Mouse (Mus musculus) liver, embryonic 11.5 days (tissue): ENCODE results near the gene Rgsl1. TPM values are rescaled to one million over a fixed set of nuclear protein-coding genes. Genes with fewer than 3 reads are reported as not detected.

Experiments
- ATAC-seq: fragments of 200-750 bp; cut with Nextera tagmentation; replicated peaks from 2 replicates; pipeline ENCODE4 v1.8.0; 2017; ENCODE audit warnings: moderate number of reproducible peaks, mild to moderate bottlenecking, moderate TSS enrichment, moderate library complexity; ENCODE audit not compliant: low FRiP score
- DNase-seq: peaks from one replicate; pipeline ENCODE4 v3.0.0-alpha.2; 2017; ENCODE audit warnings: low spot score
- H3K27ac ChIP-seq: fragments of 300-500 bp; sonication (generic); 2 replicates; pipeline ENCODE4 v1.5.1; 2014; ENCODE audit warnings: mild to moderate bottlenecking, low read depth, low read length, control low read depth
- H3K27me3 ChIP-seq: fragments of 300-500 bp; sonication (generic); replicated peaks from 2 replicates; pipeline ENCODE4 v1.6.1; 2014; ENCODE audit warnings: low read length, mixed read lengths; ENCODE audit not compliant: control insufficient read depth, insufficient read depth
- H3K36me3 ChIP-seq: fragments of 300-500 bp; sonication (generic); 2 replicates; pipeline ENCODE4 v1.6.1; 2014; ENCODE audit warnings: mild to moderate bottlenecking, low read length, moderate library complexity, mixed read lengths; ENCODE audit not compliant: control insufficient read depth, insufficient read depth
- H3K4me1 ChIP-seq: fragments of 300-500 bp; sonication (generic); replicated peaks from 2 replicates; pipeline ENCODE4 v1.6.1; 2014; ENCODE audit warnings: low read length, mixed read lengths; ENCODE audit not compliant: control insufficient read depth, insufficient read depth
- H3K4me2 ChIP-seq: fragments of 300-500 bp; sonication (generic); 2 replicates; pipeline ENCODE4 v1.6.1; 2014; ENCODE audit warnings: mild to moderate bottlenecking, control low read depth, moderate library complexity
- H3K4me3 ChIP-seq: fragments of 300-500 bp; sonication (generic); 2 replicates; pipeline ENCODE4 v1.5.1; 2014; ENCODE audit warnings: low read depth, low read length, control low read depth
- H3K9ac ChIP-seq: fragments of 300-500 bp; sonication (generic); 2 replicates; pipeline ENCODE4 v1.6.1; 2014; ENCODE audit warnings: low read depth, low read length, control low read depth
- H3K9me3 ChIP-seq: fragments of 300-500 bp; sonication (generic); 2 replicates; pipeline ENCODE4 v1.6.1; 2016; ENCODE audit warnings: low read length, inconsistent platforms, mixed read lengths; ENCODE audit not compliant: control insufficient read depth
- WGBS: fragments of 180-500 bp; shearing (Covaris S2); extraction: QIAGEN DNeasy Blood & Tissue Kit; methylation state at CpG from one replicate; pipeline ENCODE4 v1.1.7; 2014; 5-methylcytosine and 5-hydroxymethylcytosine counted together
- polyA plus RNA-seq: library from polyadenylated mRNA; unstranded; fragments of >200 nt; fragmentation: Nextera tagmentation; extraction: Ambion mirVana; gene quantifications from 2 replicates; pipeline ENCODE4 v1.2.1, GENCODE M21; 2014

The Rgsl1 gene
- polyA plus RNA-seq, 1 experiment from 2014 or later: 0.07 TPM

- peak; percentile 74 for DNase-seq
- 4% methylated on average over 18 of the region's 18 CpGs for WGBS
- Histone ChIP-seq H3K27ac (peak within 1 kb of the TSS; percentile 33), H3K36me3 (no peaks in the 10 kb centered on the region), H3K9me3 (no peaks in the 10 kb centered on the region), H3K27me3 (no peaks in the 10 kb centered on the region), H3K4me1 (peaks cover 11% of the 10 kb centered on the region), H3K4me2 (peak within 1 kb of the TSS; percentile 76), H3K4me3 (peak within 1 kb of the TSS; percentile 48), H3K9ac (peak within 1 kb of the TSS; percentile 75)
- ATAC-seq: peak; percentile 69
Measured at GRCm38 (mm10) chr1:153749211-153749801, 94.6 kb downstream of the Rgsl1 start, which contains the start of gene Rnasel. Gene Rnasel, plus strand, starts transcription at chr1:153749426.

- WGBS: 8% methylated on average over 1 of the region's 1 CpGs
- Histone ChIP-seq H3K9me3 (no peaks in the 10 kb centered on the region), H3K4me2 (peak overlapping the region; percentile 76), H3K4me1 (peaks cover 11% of the 10 kb centered on the region), H3K27me3 (no peaks in the 10 kb centered on the region), H3K36me3 (no peaks in the 10 kb centered on the region), H3K4me3 (peak overlapping the region; percentile 48; the same call in 1 of the 2 replicates), H3K27ac (no peak overlapping the region), H3K9ac (no peak overlapping the region)
- ATAC-seq (0 out of 2 replicates have a peak, but pooled peaks have one; percentile 33), DNase-seq (no peak)
Measured at GRCm38 (mm10) chr1:153748549-153748948, 95.4 kb downstream of the Rgsl1 start.

GRCm38 (mm10) chr1:153747861-153748530 lies 95.9 kb downstream of the Rgsl1 start:
- Histone ChIP-seq H3K9me3 (no peaks in the 10 kb centered on the region), H3K36me3 (no peaks in the 10 kb centered on the region), H3K27ac (no peak overlapping the region), H3K4me3 (no peak overlapping the region), H3K27me3 (no peaks in the 10 kb centered on the region), H3K4me2 (no peak overlapping the region), H3K9ac (no peak overlapping the region), H3K4me1 (peaks cover 11% of the 10 kb centered on the region)
- DNase-seq: no peak
- ATAC-seq: no peak
- 64% methylated on average over 12 of the region's 12 CpGs for WGBS

- H3K27ac ChIP-seq: no peak overlapping the region
- no peak overlapping the region for H3K4me3 ChIP-seq
- no peaks in the 10 kb centered on the region for H3K9me3 ChIP-seq
- H3K27me3 ChIP-seq: peaks cover 3% of the 10 kb centered on the region; the same call in 1 of the 2 replicates
- DNase-seq (peak; percentile 64), ATAC-seq (no peak)
- H3K9ac ChIP-seq: no peak overlapping the region
- H3K4me2 ChIP-seq: no peak overlapping the region
- H3K36me3 ChIP-seq: no peaks in the 10 kb centered on the region
- H3K4me1 ChIP-seq: peaks cover 11% of the 10 kb centered on the region
- 6% methylated on average over 12 of the region's 12 CpGs for WGBS
Measured at GRCm38 (mm10) chr1:153746728-153747127, 97.2 kb downstream of the Rgsl1 start.

GRCm38 (mm10) chr1:153746119-153746670 lies 97.7 kb downstream of the Rgsl1 start:
- 84% methylated on average over 14 of the region's 14 CpGs for WGBS
- no peak overlapping the region for H3K4me2 ChIP-seq
- no peaks in the 10 kb centered on the region for H3K9me3 ChIP-seq
- H3K4me3 ChIP-seq: no peak overlapping the region
- no peaks in the 10 kb centered on the region for H3K36me3 ChIP-seq
- ATAC-seq (no peak), DNase-seq (no peak)
- no peak overlapping the region for H3K27ac ChIP-seq
- H3K27me3 ChIP-seq: peaks cover 8% of the 10 kb centered on the region
- no peak overlapping the region for H3K9ac ChIP-seq
- H3K4me1 ChIP-seq: peaks cover 11% of the 10 kb centered on the region

- Histone ChIP-seq H3K4me1 (no peaks in the 10 kb centered on the region), H3K9me3 (no peaks in the 10 kb centered on the region), H3K9ac (no peak overlapping the region), H3K36me3 (no peaks in the 10 kb centered on the region), H3K27ac (no peak overlapping the region), H3K4me3 (no peak overlapping the region), H3K4me2 (no peak overlapping the region), H3K27me3 (peaks cover 45% of the 10 kb centered on the region)
- WGBS: 54% methylated on average over 11 of the region's 11 CpGs
- ATAC-seq (no peak), DNase-seq (no peak)
Measured at GRCm38 (mm10) chr1:153742374-153743155, 101.4 kb downstream of the Rgsl1 start.

GRCm38 (mm10) chr1:153741551-153742316 lies 102.2 kb downstream of the Rgsl1 start:
- Histone ChIP-seq H3K27ac (no peak overlapping the region), H3K9me3 (no peaks in the 10 kb centered on the region), H3K4me2 (no peak overlapping the region), H3K27me3 (peaks cover 47% of the 10 kb centered on the region), H3K9ac (no peak overlapping the region), H3K36me3 (no peaks in the 10 kb centered on the region), H3K4me3 (no peak overlapping the region), H3K4me1 (no peaks in the 10 kb centered on the region)
- DNase-seq (no peak), ATAC-seq (no peak)
- 70% methylated on average over 18 of the region's 18 CpGs for WGBS
